Mouse (Mus musculus) embryo, embryonic 9.5 days (tissue): ENCODE results near the gene Hs6st3.

Experiments used
- DNase-seq: peaks from one replicate; pipeline ENCODE4 v3.0.0-alpha.2; 2017; ENCODE audit errors: extremely low spot score

The Hs6st3 gene

GRCm38 (mm10) chr14:119908032-119908675 is 770.0 kb downstream of the Hs6st3 start:
- no peak for DNase-seq

DNA sequence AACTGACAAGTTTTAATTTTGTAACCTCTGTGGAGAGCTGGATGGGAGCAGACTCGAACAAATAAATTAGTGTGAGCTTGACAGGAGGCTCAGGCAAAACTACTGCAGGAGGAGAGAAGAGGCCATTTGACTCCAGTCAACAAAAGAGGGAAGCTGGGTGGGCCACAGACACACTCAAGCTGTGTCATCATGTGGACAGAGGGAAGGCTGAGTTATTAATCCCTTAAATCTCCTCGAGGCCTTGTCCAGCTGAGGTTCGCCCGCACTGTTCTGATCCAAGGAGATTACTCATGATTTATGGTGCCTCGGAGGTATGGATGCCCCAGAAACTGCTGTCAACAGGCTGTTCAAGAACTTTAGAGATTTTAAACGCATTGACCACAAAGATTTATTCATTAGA is 776.4 kb downstream of the Hs6st3 start:
- no peak for DNase-seq

DNA sequence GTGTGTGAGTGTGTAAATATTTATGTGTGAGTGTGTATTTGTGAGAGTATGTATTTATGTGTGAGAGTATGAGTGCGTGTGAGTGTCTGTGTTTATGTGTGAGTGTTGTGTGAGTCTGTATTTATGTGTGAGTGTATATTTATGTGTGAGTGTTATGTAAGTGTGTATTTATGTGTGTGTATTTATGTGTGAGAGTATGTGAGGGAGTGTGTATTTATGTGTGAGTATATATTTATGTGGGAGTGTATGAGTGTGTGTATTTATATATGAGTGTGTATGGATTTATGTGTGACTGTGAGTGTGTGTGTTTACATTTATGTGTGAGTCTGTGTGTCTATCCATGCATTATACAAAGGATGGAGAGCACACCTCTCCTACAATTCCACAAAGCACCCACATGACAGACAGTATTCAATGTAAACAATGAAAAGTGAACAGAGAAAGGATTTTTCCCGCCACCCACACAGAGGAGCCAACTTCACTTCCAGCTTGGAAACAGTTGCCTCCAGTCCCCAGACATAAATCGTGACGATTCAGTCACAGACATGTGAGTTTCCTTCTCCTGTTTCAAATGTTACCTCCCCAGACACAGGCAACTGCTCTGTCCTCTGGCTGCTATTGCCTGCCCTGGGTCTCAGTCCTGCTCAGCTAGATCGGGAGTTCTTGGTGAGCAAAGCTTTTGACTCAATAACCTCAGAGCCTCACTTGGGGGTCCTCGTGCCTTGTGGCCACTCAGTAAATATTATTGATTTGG is 780.3 kb downstream of the Hs6st3 start:
- no peak for DNase-seq

- no peak for DNase-seq
Measured at GRCm38 (mm10) chr14:119919177-119919576, 781.0 kb downstream of the Hs6st3 start.
